Mouse (Mus musculus) large intestine, adult 2 months (tissue): ENCODE results near the gene Trim67. TPM values are rescaled to one million over a fixed set of nuclear protein-coding genes. Genes with fewer than 3 reads are reported as not detected.
A peak's percentile ranks its signal among the peaks of the same experiment; 100 is the strongest.
"Not testable (repeated sequence)": the region's sequence is repeated elsewhere in the genome, so short reads cannot be mapped to it uniquely, and the experiment has no call there.

ENCODE experiments used
- DNase-seq: peaks from one replicate; pipeline ENCODE4 v3.0.0-alpha.2; 2012; ENCODE audit warnings: low read depth, low spot score
- WGBS: fragments of 180-500 bp; shearing (Covaris S2); methylation state at CpG from one replicate; pipeline ENCODE4 v1.1.7; 2018; 5-methylcytosine and 5-hydroxymethylcytosine counted together
- polyA plus RNA-seq: library from polyadenylated mRNA; depleted of rRNA; stranded (reverse); fragments of >200 nt; gene quantifications from 2 replicates; pipeline ENCODE4 v1.2.3, GENCODE M21; 2012

The Trim67 gene
- polyA plus RNA-seq, 1 experiment, result 0.06 TPM

DNA sequence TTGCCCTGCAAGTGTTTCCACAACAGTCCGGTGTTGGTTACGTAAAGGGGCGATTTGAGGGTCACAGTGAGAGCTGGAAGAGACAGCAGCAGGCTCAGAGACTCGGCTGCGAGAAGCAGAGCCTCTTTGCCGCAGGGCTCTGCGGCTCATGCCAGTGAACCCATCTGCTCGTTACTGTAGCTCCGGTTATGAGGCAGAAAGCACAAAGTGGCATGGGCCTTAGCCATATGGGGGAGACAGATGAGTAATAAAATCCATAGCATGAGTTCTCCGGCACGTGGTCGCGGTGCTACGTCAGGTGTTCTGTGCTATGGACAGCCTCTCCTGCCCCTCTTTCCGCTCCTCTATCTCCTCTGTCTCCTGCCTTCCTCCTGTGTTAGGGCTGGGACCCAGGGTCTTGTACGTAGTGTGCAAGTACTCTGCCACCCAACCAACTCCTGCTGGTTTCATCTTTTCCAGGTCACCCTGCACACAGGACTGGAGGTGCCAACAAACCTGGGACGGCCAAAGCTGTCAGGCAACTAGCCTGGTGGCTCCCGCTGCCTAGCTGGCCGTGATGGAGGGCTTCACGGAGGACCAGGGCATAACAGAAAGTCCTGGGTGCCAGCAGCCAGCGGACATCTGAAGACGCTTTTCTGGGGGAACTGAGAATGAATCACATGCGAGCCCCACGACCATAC is 35.8 kb downstream of the Trim67 start:
- no peak for DNase-seq
- 83% methylated on average over 24 of the region's 24 CpGs for WGBS

DNA sequence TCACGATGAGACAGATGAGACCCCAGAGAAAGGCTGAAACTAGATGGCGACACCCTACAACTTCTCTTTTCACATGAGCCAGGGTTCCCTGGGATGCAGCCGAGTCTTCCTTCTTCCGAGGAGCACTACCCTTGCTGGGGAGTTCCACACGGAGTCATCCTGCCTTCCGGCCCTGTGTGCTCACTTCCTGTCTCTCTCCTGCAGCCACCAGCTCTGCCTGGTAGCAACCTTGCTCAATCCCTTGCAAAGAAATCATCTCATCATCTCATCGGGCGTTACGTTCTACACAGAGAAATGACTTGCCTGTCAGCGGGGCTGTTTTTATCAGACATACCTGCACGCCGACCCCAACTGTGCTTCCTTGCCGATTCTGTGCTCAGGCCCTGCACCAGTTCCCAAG is 37.2 kb downstream of the Trim67 start:
- 78% methylated on average over 13 of the region's 13 CpGs for whole genome bisulfite sequencing
- DNase-seq, result no peak

DNA sequence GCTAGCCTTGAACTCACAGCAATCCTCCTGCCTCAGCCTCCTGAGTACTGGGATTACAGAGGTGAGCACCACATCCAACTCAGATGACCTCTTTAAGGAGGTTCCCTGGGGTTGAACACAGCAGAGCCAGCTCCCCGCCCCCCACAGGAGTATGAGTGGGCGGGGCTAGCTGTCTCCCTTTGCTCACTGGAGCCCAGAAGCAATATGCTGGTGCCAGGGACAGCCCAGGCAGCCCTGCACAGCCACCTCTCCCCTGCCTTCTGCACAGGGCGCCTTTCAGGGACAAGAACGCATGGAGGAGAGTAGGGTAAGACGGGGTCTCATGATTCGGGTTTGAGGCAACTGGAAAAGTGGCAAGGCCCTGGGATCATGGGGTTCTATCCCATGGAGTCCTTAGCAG is 38.6 kb downstream of the Trim67 start:
- 72% methylated on average over 6 of the region's 6 CpGs for WGBS
- DNase-seq, result no peak

DNA sequence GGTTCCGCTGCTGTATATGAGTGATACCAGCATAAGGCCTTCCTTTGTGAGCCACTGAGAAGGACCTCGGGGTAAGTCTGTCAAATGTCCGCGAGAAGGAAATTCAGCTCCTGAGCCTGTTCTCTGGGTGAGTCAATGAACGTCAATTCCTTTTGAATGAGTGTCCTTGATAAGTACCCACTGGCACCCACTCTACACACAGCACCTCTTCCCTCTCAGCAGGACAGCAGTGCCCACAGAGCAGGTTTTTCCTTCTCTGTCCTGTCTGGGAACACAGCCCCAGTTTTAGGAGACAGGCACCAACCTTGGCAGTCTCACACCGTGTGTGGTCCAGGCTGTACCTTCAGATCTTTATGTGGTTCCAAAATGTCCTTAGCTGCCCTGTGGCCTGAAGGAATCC is 39.0 kb downstream of the Trim67 start:
- DNase-seq, result no peak
- 83% methylated on average over 6 of the region's 6 CpGs for WGBS

DNA sequence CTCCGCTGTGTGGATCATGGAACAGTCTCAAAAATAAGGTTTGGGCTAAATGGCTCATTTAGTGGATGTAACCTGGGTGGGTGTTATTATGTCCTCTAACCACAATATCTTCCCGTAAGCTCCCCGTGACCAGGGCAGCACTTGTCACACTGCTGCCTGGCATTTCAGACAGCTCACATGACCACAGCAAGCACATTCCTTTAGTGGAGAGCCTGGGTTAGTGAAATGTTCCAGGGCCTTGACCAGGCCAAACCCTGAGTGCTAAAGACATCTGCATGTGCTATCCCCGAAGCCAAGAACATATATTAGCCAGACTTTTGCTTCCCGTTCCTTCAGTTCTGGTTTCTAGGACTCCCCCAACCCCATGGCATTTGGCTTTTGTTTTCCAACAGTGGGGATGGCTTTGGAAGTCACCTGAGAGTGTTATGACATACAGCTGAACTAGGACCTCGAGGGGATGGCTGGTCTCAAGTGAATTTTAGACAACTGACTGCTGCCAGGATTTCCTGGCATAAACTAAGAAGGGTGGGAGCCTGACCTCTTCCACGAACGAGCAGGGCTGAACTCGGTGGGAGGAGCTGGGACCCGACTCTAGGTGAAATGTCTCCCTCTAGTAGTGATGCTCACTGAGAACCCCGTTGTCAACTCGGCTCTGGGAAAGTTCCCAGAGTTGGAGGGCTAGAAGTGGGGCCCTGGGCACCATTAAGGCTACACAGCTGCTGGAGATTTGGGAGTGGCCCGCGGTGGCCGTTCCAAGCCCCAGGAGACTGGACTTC is 40.7 kb downstream of the Trim67 start:
- 25% methylated on average over 15 of the region's 15 CpGs for WGBS
- DNase-seq, result no peak

DNA sequence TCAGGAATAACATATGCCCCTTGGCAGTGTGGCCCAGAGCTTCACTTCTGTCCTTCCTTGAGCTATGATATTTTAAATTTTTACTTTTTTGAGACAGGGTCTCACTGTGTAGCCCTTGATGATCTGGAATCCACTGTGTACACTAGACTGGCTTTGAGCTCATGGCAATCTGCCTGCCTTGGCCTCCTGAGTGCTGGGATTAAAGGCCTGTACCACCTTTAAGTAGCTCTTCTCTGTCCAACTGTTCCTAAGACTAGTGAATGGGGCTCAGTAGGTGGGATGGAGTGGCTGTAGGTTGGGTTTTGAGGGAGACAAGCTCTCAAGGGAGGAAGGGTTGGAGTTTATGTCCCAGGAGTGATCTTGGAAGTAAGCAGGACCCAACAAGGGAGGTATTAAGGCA is 43.0 kb downstream of the Trim67 start:
- DNase-seq, result no peak

DNA sequence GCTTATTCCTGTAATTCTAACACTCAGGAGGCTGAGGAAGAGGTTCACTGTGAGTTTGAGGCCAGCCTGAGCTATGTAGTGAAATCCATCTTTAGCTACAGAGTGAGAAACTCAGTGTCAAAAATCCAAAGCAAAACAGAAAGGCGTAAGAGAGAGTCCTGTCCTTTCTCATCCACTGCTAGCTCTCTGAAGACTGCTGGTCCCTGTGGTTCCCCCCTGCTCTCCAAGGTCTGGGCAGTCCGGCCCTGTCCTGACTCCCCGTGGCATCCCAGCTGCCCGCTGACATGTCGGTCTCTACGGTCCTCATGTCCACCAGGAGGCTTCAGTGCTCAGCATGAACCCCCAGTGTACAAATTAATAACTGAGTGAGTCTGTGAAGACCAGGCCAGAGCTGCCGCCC is 43.4 kb downstream of the Trim67 start:
- 86% methylated on average over 7 of the region's 7 CpGs for WGBS
- no peak for DNase-seq

DNA sequence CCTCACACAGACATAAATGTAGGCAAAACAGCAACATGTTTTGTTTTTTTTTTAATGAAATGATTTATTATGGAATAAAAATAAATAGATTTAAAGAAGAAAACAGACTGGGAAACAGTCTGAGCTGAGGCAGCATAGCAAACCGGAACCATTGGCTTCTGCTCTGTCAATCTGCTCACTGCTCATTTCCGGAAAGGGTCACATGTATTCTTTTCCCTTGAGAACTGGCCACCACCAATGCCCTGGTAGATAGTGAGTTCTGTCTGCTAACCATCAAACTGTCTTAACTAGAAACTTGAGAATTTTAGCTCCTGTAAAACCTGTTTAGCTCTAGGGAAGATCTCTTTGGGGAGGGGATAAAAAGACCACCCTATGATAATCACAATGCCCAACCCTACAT is 44.0 kb downstream of the Trim67 start:
- 88% methylated on average over 2 of the region's 2 CpGs for WGBS
- no peak for DNase-seq

DNA sequence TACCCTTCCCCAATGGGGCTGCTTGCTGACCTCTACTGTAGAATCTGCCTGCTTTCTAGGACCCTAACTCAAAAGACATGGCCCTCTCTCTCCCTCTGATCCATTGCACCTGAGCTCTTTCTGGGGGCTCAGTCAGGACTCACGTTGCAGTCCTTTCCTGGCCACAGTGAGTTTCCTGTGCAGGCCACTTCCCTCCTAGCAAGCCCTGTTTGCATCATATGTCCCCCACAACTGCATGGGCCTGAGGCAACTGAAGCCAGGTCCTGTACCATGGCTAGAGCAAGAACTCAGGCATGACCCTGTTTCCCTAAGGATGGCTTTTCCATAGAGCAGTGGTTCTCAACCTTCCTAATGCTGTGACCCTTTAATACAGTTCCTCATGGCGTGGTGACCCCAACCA is 45.1 kb downstream of the Trim67 start:
- WGBS, result 83% methylated on average over 2 of the region's 2 CpGs

DNA sequence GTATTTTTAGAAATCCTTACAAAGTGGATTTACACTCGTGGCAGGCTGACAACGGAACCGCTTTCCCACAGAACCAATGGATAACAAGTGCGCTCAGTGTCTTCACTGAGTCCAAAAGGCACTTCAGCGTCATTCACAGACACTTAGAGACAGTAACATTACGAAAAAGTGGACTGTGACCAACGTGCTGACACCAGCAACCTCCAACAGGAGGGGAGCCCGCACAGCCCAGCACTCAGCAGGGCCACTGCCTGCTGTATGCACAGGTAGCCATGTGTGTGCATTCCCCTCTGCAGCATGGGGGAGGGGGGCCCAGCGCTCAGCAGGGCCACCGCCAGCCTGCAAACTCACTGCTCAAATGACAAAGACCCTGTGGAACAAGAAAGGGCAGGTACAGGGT is 46.5 kb downstream of the Trim67 start:
- no peak for DNase-seq
- WGBS, result 93% methylated on average over 10 of the region's 10 CpGs

More for the DNA sequence above, 45.1 kb downstream of the Trim67 start:
- DNase-seq, result no peak

DNA sequence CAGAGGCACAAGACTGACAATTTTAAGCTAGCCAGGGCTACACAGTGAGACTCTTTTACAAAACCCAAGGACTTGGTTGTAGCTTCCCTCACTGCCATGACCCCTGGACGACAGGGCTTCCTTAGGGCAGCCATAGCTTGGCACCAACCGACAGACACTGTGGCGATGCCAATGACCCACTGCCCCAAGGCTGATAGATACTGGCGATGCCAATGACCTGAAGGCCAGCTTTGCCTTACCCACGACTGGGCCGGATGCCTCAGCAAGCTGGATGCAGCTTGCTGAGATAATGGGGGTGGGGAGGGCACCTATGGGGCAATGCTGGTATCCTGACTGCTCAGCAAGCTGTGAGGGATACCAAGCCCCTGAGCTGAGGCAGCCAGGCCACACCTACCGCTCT is 48.0 kb downstream of the Trim67 start:
- DNase-seq, result no peak
- 91% methylated on average over 7 of the region's 7 CpGs for WGBS

DNA sequence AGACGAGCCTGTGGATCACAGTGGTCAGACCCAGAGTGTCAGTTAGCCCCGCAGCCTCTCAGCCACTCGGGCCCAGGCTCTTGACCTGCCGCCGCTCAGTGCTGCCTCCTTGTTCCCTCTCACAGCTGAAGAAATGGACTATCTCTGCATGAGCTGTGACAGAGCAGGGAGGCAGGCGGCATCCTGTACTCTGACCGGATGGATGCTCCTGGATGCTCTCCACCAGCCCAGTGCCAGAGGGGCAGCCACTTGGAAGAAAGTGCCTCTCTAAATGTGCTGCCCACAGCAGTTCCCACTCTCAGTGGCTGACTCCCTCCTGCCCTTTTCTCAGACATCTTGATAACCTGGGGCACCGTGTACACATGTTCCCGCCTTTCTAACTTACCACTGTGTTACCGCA is 48.9 kb downstream of the Trim67 start:
- no peak for DNase-seq
- WGBS, result 90% methylated on average over 10 of the region's 10 CpGs

DNA sequence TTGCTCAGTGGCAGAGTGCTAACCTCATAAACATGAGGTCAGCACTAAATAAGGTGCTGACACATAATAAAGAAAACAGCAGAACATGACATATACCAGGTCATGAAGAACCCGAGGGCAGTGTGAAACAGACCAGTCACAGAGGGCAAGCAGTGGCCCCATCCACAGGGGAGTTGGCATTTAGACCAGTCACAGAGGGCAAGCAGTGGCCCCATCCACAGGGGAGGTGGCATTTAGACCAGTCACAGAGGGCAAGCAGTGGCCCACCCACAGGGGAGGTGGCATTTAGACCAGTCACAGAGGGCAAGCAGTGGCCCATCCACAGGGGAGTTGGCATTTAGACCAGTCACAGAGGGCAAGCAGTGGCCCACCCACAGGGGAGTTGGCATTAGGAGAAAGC is 50.0 kb downstream of the Trim67 start:
- 50% methylated on average over 1 of the region's 1 CpGs for WGBS
- DNase-seq, result not testable (repeated sequence)

DNA sequence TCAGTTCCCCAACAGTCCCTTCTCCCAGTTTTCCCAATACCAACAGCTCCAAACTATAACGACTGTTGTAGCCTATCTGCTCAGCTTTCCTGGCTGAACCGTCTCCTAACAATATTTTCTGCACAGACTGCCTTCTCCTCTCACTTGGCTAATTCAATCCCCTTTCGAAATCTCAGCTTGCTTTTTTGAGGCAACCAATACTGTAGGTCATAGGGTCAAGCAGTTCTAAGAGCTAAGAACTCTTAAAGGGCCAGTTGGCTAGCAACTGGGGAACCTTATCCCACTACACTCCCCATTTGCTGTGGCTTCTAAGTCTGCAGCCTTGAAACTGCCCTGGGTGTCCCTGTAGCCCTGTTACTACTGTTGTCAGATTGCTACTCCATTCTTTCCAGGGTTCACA is 52.2 kb downstream of the Trim67 start:
- DNase-seq, result no peak
- WGBS, result 78% methylated on average over 3 of the region's 3 CpGs

DNA sequence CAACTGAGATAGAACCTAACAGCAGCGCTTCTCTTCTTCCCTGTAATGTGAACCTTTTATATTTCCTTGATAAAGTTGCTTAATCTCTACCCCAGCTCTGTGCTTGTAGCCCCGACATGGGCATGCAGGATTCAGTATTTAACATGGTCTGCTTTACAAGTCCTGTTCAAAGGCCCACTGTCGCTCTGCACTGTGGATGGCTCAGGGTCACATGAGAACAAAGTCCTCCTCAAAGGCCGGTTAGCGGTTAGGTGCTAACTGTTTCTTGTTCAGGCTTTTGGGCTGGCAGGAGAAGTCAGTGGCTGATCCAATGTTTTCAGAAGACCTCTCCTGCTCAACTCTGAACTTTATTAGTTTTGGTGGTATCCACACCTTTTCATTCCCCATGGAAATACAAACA is 52.7 kb downstream of the Trim67 start:
- DNase-seq, result no peak
- 87% methylated on average over 5 of the region's 5 CpGs for WGBS

DNA sequence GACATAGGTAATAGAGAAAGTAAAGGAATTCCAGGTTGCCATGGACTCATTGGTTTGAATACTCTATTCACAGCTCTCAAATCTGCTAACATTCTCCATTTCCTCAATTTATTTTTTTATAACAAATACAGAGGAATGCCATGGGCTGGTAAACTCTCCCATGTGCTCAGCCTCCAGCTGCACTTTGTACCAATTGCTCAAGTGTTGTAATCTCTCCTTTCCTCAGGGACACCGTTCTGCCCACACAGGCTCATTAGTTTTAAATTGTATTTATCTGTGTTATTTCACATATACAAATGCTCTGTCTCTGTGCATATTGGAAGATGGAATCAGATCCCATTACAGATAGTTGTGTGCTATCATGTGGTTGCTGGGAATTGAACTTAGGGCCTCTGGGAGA is 60.6 kb downstream of the Trim67 start:
- DNase-seq, result no peak
- 77% methylated on average over 1 of the region's 1 CpGs for WGBS

DNA sequence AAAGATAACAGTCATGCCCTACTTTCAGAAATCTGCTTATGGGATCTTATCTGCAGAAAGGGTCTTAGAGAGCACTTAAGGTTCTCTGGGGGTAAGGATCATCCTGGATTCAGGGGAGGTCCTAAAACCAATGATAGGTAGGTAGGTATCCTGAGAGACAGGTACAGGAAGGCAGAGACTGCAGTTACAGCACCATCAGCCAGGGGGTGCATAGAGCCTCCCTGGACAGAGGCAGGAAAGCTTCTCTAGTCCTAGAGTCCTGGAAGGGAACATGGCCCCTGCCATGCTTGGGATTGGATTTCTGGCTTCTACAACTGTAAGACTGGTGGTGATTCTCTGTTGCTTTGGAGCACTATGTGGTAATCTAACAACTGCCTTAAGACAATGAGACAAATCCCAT is 66.6 kb downstream of the Trim67 start:
- no peak for DNase-seq

DNA sequence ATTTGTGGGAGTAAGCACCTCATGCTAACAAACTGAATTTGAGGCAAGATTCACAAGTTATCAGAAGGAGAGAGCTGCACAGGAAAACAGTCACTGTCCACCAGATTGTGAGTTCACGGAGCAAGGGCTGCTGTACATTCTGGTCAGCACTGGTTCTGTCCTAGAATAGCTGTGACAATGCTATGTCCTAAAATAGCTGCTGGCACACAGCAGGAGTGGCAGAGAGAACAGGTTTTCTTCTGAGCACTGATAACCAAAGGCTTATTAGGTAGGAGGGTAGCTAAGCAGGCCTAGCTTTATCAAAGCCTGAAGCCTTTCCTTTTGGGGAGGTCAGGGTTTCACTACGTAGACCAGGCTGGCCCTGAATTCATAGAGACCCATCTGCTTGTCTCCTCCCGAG is 67.3 kb downstream of the Trim67 start:
- WGBS, result 93% methylated on average over 3 of the region's 3 CpGs
- DNase-seq, result no peak

DNA sequence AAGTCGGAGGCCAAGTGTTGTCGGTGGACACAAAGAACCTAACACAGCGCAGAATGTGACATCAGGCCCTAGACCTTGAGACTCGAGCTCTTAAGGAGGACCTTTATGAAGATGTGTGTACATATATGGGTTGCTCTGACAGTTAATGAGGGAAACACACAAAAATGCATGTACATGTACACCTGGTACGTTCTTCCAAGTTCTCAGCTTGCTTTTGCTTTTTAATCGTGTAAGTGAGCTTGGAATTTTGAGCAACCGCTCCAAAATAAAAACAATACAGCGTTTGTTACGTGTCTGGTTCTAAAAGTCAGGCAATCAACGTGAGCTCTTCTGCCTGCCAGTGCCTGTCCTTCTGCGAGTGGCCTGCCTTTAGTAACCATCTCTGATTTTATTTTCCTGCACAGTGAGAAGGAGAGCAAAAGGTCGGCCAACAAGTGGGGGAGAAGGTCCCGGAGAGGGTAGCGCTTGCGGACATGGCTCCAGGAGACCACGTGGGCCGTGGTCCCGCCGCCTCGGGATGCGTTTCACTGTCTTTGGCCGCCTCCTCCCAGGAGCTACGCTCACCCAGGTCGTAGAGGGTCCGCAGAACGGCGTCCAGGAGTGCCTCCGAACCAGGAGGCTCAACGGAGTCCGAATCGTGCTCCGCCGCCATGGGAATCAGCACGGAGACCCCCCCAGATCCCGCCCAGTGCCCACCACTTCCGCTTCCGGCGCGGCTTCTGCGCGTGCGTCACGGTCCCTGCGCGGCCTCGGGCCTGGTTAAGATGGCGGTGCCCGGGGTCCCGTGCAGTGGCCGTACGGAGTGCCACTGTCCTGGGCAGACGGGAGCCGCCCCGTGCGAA is 69.7 kb downstream of the Trim67 start, which contains the start of the genes Gnpat and 2810004N23Rik:
TSS of gene Gnpat (plus strand) at position 713 of the 842 bp plus-strand sequence.
TSS of gene 2810004N23Rik (minus strand) at position 800 of the 842 bp plus-strand sequence.
- under 1% methylated on average over 55 of the region's 55 CpGs for WGBS
- peak; percentile 60 for DNase-seq

DNA sequence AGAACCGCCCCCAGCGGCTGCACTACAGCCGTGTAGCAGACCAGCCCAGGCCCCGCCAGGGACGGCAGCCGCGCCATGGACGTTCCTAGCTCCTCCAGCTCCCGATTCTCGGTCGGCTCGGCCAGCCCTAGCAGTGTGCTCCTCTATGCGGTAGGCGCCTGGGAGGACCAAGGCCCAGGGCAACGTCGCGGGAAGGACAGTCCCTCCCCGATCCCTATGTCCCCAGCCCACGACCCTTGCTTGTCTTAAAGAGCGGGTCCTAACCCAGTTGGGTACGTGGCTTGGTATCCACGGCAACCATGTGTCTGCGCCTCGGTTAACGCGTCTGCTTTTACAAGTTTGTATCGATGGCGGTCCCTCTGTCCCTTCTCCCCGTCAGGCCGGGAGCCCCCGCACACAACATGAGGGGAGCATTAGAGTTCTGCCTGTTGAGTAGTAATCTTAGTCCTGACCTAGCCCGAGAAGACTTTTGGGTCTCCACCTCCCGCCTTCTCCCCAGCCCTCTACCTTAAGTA is 70.3 kb downstream of the Trim67 start:
- no peak for DNase-seq
- WGBS, result under 1% methylated on average over 33 of the region's 33 CpGs
